Mouse (Mus musculus): Measurements from ENCODE around the gene Olfr1510. TPM values are rescaled to one million over a fixed set of nuclear protein-coding genes. Genes with fewer than 3 reads are reported as not detected.

The Olfr1510 gene
- polyA plus RNA-seq, 1 experiment from 2014 or later: not detected

Other genes starting within 250 kb of the Olfr1510 start
- gene Supt16, start 217.0 kb downstream of the Olfr1510 start, polyA plus RNA-seq (2015; fragmentation: Nextera tagmentation; extraction: Ambion mirVana): 43.0 and 45.4 TPM in 2 replicates
- gene Chd8, start 156.6 kb downstream of the Olfr1510 start, polyA plus RNA-seq (2015; fragmentation: Nextera tagmentation; extraction: Ambion mirVana): 37.8 and 43.9 TPM in 2 replicates
- gene Tox4, start 135.2 kb downstream of the Olfr1510 start, polyA plus RNA-seq (2015; fragmentation: Nextera tagmentation; extraction: Ambion mirVana): 56.0 and 61.0 TPM in 2 replicates
- 64.0 and 67.6 TPM in 2 replicates for gene Rab2b, start 134.8 kb downstream of the Olfr1510 start, polyA plus RNA-seq (2015; fragmentation: Nextera tagmentation; extraction: Ambion mirVana)
- 50.2 and 54.7 TPM in 2 replicates for gene Mettl3, start 109.2 kb downstream of the Olfr1510 start, polyA plus RNA-seq (2015; fragmentation: Nextera tagmentation; extraction: Ambion mirVana)
- 48.8 and 49.7 TPM in 2 replicates for gene Sall2, start 85.6 kb downstream of the Olfr1510 start, polyA plus RNA-seq (2015; fragmentation: Nextera tagmentation; extraction: Ambion mirVana)
- gene Olfr1513, start 58.0 kb downstream of the Olfr1510 start, polyA plus RNA-seq (2015; fragmentation: Nextera tagmentation; extraction: Ambion mirVana): not detected in 2 replicates
- gene Olfr1512, start 35.2 kb downstream of the Olfr1510 start, polyA plus RNA-seq (2015; fragmentation: Nextera tagmentation; extraction: Ambion mirVana): 0.08 and 0.18 TPM in 2 replicates
- gene Olfr1511, start 17.0 kb downstream of the Olfr1510 start, polyA plus RNA-seq (2015; fragmentation: Nextera tagmentation; extraction: Ambion mirVana): 0.12 and 0.38 TPM in 2 replicates
- gene Olfr1509, start 28.6 kb upstream of the Olfr1510 start, polyA plus RNA-seq (2015; fragmentation: Nextera tagmentation; extraction: Ambion mirVana): not detected in 2 replicates
- gene Olfr1508, start 53.1 kb upstream of the Olfr1510 start, polyA plus RNA-seq (2015; fragmentation: Nextera tagmentation; extraction: Ambion mirVana): not detected in 2 replicates
- gene Olfr1507, start 81.4 kb upstream of the Olfr1510 start, polyA plus RNA-seq (2015; fragmentation: Nextera tagmentation; extraction: Ambion mirVana): not detected in 2 replicates

All from midbrain, embryonic 15.5 days (tissue).